Mouse (Mus musculus) v-Abl transformed pro-B cells (cell line): ENCODE results near the gene Ndufs8.

Experiments used
- in situ Hi-C, 2 experiments: fragments of 400-800 bp; cut with MboI; formaldehyde crosslinking; loops; one replicate each; pipeline ENCODE4 v1.15.1; 2025; ENCODE audit not compliant: unreplicated experiment in 2 of 2

Gene Ndufs8

DNA sequence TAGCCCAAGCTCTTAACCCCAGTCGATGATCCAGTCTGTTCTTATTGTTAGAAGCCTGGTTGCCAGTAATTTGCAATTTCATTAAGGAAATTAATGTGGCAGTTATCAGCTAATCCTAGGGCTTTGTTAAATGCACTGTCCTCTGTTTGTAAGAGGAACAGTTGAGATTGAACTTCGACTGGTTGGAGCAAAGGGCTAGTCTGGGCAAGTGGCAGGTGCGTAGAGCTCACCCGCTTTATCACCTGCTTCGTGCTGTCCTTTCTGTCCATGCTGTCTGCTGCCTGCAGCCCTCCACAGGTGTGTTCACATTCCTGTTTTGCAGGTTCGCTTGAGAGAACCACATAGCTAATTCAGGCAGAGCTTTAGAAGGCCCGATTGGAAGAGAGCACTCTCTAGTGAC, 37.5 kb downstream of the Ndufs8 start:
- in situ Hi-C loops, result no loop called here

DNA sequence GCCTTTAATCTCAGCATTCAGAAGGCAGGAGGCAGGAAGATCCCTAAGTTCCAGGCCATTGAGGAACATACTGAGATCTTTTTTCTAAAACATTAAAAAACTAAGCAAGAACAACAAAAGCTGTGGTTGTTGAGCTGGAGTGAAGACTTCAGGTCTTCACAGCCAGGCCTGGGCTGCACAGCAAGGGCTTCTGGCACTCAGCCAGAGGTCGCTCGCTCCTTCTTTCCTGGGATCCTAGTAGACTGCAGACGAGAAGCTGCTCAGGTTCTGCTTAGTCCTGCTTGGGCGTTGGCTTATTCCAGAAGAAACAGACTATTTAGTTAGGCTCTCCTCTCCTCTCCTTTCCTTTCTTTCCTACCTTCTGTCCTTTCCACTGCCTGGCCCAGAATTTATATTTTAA, 40.2 kb downstream of the Ndufs8 start:
- in situ Hi-C loops, result no loop called here

DNA sequence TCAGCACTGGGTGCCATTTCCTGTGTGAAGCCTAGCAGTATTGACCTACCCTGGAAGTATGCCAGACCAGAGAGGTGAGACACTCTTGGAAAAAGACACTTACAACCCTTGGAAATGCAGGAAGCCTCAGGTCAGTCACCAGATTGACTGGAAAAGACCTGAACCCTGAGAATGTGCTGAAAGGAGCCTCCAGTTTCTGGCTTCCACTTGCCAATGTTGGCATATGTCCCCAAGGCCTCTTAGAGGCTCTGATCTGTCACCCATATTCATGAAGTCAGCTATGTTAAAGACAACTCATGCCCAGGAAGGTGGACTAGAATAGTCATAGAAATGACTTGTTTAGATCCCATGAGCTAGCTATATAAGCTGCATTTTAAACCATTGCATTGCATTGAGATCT, 41.1 kb downstream of the Ndufs8 start:
- in situ Hi-C loops, result no loop called here

DNA sequence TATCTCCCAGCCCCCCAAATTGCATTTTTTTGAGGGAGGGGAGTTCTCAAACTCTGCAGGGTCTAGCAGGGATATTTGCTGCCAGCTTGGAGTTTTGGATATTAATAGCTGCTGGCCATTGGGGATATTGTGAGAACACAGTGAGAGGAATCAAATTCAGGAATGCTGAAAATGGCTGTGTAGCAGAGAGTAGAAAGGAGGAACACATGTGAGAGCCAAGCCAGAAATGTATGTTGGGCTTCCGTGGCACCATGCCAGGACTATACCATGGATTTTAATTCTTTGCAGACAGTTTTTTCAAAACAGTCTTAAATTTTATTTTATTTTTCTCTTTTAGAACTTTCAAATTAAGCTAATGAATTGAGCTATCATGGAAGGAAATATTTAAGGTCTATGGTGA, 44.3 kb downstream of the Ndufs8 start:
- in situ Hi-C loops, result no loop called here

DNA sequence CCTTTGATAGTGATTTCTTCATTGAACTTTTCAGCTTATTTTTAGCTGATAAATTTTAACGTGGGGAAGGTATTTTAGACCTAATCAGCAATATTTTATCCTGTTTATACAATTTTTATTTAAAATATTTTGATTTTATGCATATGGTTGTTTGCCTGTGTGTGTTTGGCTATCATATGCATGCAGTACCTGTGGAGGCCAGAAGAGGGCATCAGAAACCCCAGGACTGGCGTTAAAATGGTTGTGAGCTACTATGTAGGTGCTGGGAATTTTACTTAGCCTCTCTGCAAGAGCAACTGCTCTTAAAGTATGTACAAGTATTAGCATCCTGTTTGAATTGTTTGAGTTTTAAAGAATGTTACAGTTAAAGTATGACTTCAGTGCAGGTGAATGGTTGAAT, 47.6 kb downstream of the Ndufs8 start:
- in situ Hi-C loops, result no loop called here

DNA sequence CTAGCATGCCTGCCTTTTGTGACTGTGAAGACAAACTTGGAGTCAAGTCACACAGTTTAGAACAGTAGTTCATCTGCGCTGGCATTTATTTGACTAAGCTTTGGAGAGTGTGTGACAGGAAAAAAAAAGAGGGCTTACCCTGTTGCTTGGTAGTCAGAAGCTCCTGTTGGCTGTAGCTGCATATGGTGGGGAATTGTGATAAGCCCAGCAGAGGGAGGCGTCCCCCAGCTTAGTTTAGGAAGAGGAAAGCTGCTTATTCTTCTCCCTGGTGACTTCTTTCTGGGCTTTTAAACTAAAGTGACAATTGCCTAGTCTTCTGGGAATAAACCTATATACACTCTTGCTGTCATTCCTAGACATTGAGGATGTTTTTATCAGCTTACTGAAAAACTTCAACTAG, 49.9 kb downstream of the Ndufs8 start:
- in situ Hi-C loops, result no loop called here
